Mouse (Mus musculus): ENCODE data around the gene Ankrd66. TPM values are rescaled to one million over a fixed set of nuclear protein-coding genes. Genes with fewer than 3 reads are reported as not detected.

The Ankrd66 gene
- polyA plus RNA-seq, 1 experiment from 2014 or later: 1.5 TPM

- 83% methylated on average over 3 of the region's 3 CpGs for WGBS
- no peaks in the 10 kb centered on the region for H3K27me3 ChIP-seq (ENCODE audit: insufficient read depth, poor library complexity, severe bottlenecking)
- H3K9me3 ChIP-seq: no peaks in the 10 kb centered on the region
- DNase-seq (ENCODE audit: low spot score): no peak
- no peak overlapping the region for H3K4me3 ChIP-seq
- H3K4me1 ChIP-seq (replicated peaks): no peaks in the 10 kb centered on the region
- H3K36me3 ChIP-seq: no peaks in the 10 kb centered on the region
- H3K27ac ChIP-seq: no peak overlapping the region
Observed at GRCm38 (mm10) chr17:43485982-43486381, 57.5 kb downstream of the Ankrd66 start.

Other genes with a start within 250 kb of the Ankrd66 start
- gene Adgrf5, start 183.2 kb downstream of the Ankrd66 start, polyA plus RNA-seq (2016; fragmentation: Nextera tagmentation; extraction: Ambion mirVana): 6.4 and 6.7 TPM in 2 replicates
- not detected in 2 replicates for gene Mep1a, start 40.8 kb downstream of the Ankrd66 start, polyA plus RNA-seq (2016; fragmentation: Nextera tagmentation; extraction: Ambion mirVana)
- gene Pla2g7, start 24.5 kb upstream of the Ankrd66 start, polyA plus RNA-seq (2016; fragmentation: Nextera tagmentation; extraction: Ambion mirVana): 7.0 and 11.2 TPM in 2 replicates
- 0.03 and 0.17 TPM in 2 replicates for gene Tdrd6, start 86.7 kb upstream of the Ankrd66 start, polyA plus RNA-seq (2016; fragmentation: Nextera tagmentation; extraction: Ambion mirVana)
- 39.0 and 49.7 TPM in 2 replicates for gene Slc25a27, start 123.6 kb upstream of the Ankrd66 start, polyA plus RNA-seq (2016; fragmentation: Nextera tagmentation; extraction: Ambion mirVana)
- 28.2 and 37.9 TPM in 2 replicates for gene Cyp39a1, start 123.8 kb upstream of the Ankrd66 start, polyA plus RNA-seq (2016; fragmentation: Nextera tagmentation; extraction: Ambion mirVana)

Measured in hindbrain, embryonic 10.5 days (tissue).